Mouse (Mus musculus) hindbrain, embryonic 14.5 days (tissue): ENCODE results near the gene Ift80. TPM values are rescaled to one million over a fixed set of nuclear protein-coding genes. Genes with fewer than 3 reads are reported as not detected.
"Not testable (repeated sequence)": the region's sequence is repeated elsewhere in the genome, so short reads cannot be mapped to it uniquely, and the experiment has no call there.

Experiments
- ATAC-seq: fragments of 200-750 bp; cut with Nextera tagmentation; 2 replicates; pipeline ENCODE4 v1.8.0; 2017; ENCODE audit warnings: moderate number of reproducible peaks, mild to moderate bottlenecking, moderate TSS enrichment, moderate library complexity; ENCODE audit not compliant: low FRiP score
- DNase-seq: peaks from one replicate; pipeline ENCODE4 v3.0.0-alpha.2; 2015; ENCODE audit warnings: low spot score
- H3K27ac ChIP-seq: fragments of 300-500 bp; sonication (generic); 2 replicates; pipeline ENCODE4 v1.5.1; 2014; ENCODE audit warnings: mild to moderate bottlenecking, moderate library complexity
- H3K27me3 ChIP-seq: fragments of 300-500 bp; sonication (generic); 2 replicates; pipeline ENCODE4 v1.6.1; 2014; ENCODE audit warnings: mild to moderate bottlenecking, low read length, mixed read lengths; ENCODE audit not compliant: control insufficient read depth, insufficient read depth
- H3K36me3 ChIP-seq: fragments of 300-500 bp; sonication (generic); replicated peaks from 2 replicates; pipeline ENCODE4 v1.6.1; 2014; ENCODE audit not compliant: control insufficient read depth, insufficient read depth
- H3K4me1 ChIP-seq: fragments of 300-500 bp; sonication (generic); replicated peaks from 2 replicates; pipeline ENCODE4 v1.6.1; 2014; ENCODE audit warnings: antibody characterized with exemption, low read length, mixed read lengths; ENCODE audit not compliant: control insufficient read depth, insufficient read depth
- H3K4me2 ChIP-seq: fragments of 300-500 bp; sonication (generic); replicated peaks from 2 replicates; pipeline ENCODE4 v1.6.1; 2014; ENCODE audit warnings: mild to moderate bottlenecking, moderate library complexity
- H3K4me3 ChIP-seq: fragments of 300-500 bp; sonication (generic); replicated peaks from 2 replicates; pipeline ENCODE4 v1.5.1; 2014; ENCODE audit warnings: mild to moderate bottlenecking, low read length
- H3K9ac ChIP-seq: fragments of 300-500 bp; sonication (generic); 2 replicates; pipeline ENCODE4 v1.6.1; 2014
- H3K9me3 ChIP-seq: fragments of 300-500 bp; sonication (generic); 2 replicates; pipeline ENCODE4 v1.6.1; 2016; ENCODE audit warnings: low read length; ENCODE audit not compliant: control insufficient read depth
- WGBS: fragments of 180-500 bp; shearing (Covaris S2); extraction: QIAGEN DNeasy Blood & Tissue Kit; methylation state at CpG from one replicate; pipeline ENCODE4 v1.1.7; 2014; 5-methylcytosine and 5-hydroxymethylcytosine counted together
- polyA plus RNA-seq: library from polyadenylated mRNA; unstranded; fragments of >200 nt; fragmentation: Nextera tagmentation; extraction: Ambion mirVana; gene quantifications from 2 replicates; pipeline ENCODE4 v1.2.1, GENCODE M21; 2014

The Ift80 gene
- polyA plus RNA-seq, 1 experiment from 2014 or later = 8.7 TPM

DNA sequence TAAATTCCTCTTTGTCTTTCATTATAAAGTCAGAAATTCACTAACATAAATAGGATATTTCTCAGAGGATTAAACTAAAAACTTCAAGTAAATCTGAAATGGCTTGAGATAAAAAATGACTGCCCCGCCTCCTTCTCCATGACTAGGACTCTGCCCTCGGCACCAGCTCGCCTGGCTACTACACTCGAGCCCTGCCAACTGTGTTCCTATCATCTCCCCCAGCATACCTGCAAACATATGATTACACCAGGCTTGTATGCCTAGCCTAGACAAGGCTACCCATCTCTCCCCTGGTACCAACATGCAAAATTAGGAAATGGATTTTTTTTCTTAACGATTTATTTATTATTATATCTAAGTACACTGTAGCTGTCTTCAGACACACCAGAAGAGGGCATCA is 51.7 kb downstream of the Ift80 start:
- no peak for ATAC-seq
- H3K27ac ChIP-seq = no peak overlapping the region
- no peaks in the 10 kb centered on the region for H3K4me1 ChIP-seq
- H3K27me3 ChIP-seq = no peaks in the 10 kb centered on the region
- H3K36me3 ChIP-seq = no peaks in the 10 kb centered on the region; the same call in 1 of the 2 replicates
- DNase-seq = no peak
- H3K9me3 ChIP-seq = no peaks in the 10 kb centered on the region
- no peak overlapping the region for H3K9ac ChIP-seq
- no peak overlapping the region for H3K4me3 ChIP-seq
- no peak overlapping the region for H3K4me2 ChIP-seq
- WGBS = 93% methylated on average over 5 of the region's 5 CpGs

- H3K36me3 ChIP-seq, H3K27me3 ChIP-seq, H3K9me3 ChIP-seq, DNase-seq, ATAC-seq, H3K4me1 ChIP-seq, H3K9ac ChIP-seq, H3K4me3 ChIP-seq, H3K27ac ChIP-seq, H3K4me2 ChIP-seq: not testable (repeated sequence)
- WGBS = 91% methylated on average over 11 of the region's 11 CpGs
Observed at GRCm38 (mm10) chr3:68951971-68952370, 52.4 kb downstream of the Ift80 start.

- no peak overlapping the region for H3K9ac ChIP-seq
- no peak overlapping the region for H3K4me3 ChIP-seq
- H3K4me2 ChIP-seq = no peak overlapping the region
- H3K36me3 ChIP-seq = no peaks in the 10 kb centered on the region
- ATAC-seq (no peak), DNase-seq (no peak)
- H3K27ac ChIP-seq = no peak overlapping the region
- H3K4me1 ChIP-seq = no peaks in the 10 kb centered on the region
- WGBS = 58% methylated on average over 8 of the region's 8 CpGs
- H3K9me3 ChIP-seq = no peaks in the 10 kb centered on the region
- no peaks in the 10 kb centered on the region for H3K27me3 ChIP-seq
Observed at GRCm38 (mm10) chr3:68949381-68949780, 55.0 kb downstream of the Ift80 start.

GRCm38 (mm10) chr3:68948918-68949317 is 55.5 kb downstream of the Ift80 start:
- no peak overlapping the region for H3K4me3 ChIP-seq
- H3K9ac ChIP-seq = no peak overlapping the region
- H3K4me2 ChIP-seq = no peak overlapping the region
- peak; percentile 59; the same call in 1 of the 2 replicates for ATAC-seq
- H3K27me3 ChIP-seq = no peaks in the 10 kb centered on the region
- no peak overlapping the region for H3K27ac ChIP-seq
- no peaks in the 10 kb centered on the region for H3K36me3 ChIP-seq
- 41% methylated on average over 2 of the region's 2 CpGs for WGBS
- no peak for DNase-seq
- no peaks in the 10 kb centered on the region for H3K9me3 ChIP-seq
- H3K4me1 ChIP-seq = no peaks in the 10 kb centered on the region

GRCm38 (mm10) chr3:68941867-68942266 is 62.5 kb downstream of the Ift80 start:
- Histone ChIP-seq H3K4me3 (no peak overlapping the region), H3K9ac (no peak overlapping the region), H3K4me2 (no peak overlapping the region), H3K9me3 (no peaks in the 10 kb centered on the region), H3K4me1 (no peaks in the 10 kb centered on the region), H3K36me3 (no peaks in the 10 kb centered on the region), H3K27ac (no peak overlapping the region), H3K27me3 (no peaks in the 10 kb centered on the region)
- 92% methylated on average over 6 of the region's 6 CpGs for WGBS
- ATAC-seq (no peak), DNase-seq (no peak)

DNA sequence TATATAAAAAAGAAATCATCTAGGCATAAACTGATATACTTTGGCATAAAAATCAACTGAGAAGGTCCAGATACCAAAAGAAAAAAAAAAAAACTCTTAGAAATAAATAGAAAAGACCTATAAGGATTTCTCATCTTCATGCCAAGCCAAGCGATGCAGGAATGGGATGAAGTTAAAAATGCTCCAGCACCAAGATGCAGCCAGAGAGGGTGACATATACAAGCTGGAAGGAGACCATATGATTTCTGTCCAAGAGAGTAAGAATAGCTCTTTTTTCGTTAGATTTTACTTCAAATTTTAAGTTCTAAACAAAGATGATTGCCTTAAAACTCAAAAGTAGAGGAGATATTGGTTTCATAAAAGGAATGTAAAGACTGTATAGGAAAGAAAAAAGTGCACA is 64.1 kb downstream of the Ift80 start:
- 97% methylated on average over 2 of the region's 2 CpGs for WGBS
- DNase-seq = no peak

DNA sequence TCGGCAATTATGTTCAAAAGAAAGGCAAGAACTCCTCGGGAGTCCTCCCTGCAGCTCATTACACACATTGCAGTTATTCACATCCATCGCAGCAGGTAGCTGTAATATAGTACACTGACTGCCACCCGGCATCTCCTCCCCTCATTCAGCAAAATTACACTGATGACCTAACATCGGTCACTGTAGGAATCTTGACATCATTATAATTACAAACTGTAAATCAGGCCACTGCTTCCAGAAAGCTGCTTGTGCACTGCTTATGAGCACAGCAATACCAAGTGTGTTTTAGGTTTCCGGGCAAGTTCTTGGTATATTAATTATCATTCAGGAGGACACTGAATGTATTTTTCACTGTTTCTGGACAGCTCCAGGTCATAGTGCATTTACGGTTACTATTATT is 65.1 kb downstream of the Ift80 start:
- WGBS = 88% methylated on average over 7 of the region's 7 CpGs
- no peak overlapping the region for H3K4me3 ChIP-seq
- DNase-seq = no peak
- H3K4me1 ChIP-seq = no peaks in the 10 kb centered on the region
- no peak overlapping the region for H3K9ac ChIP-seq
- ATAC-seq = no peak
- no peak overlapping the region for H3K27ac ChIP-seq
- no peaks in the 10 kb centered on the region; the same call in 1 of the 2 replicates for H3K36me3 ChIP-seq
- no peak overlapping the region for H3K4me2 ChIP-seq
- no peaks in the 10 kb centered on the region for H3K27me3 ChIP-seq
- H3K9me3 ChIP-seq = no peaks in the 10 kb centered on the region

More for the DNA sequence above, 64.1 kb downstream of the Ift80 start:
- Histone ChIP-seq H3K9ac (no peak overlapping the region), H3K36me3 (no peaks in the 10 kb centered on the region; the same call in 1 of the 2 replicates), H3K4me2 (no peak overlapping the region), H3K4me1 (no peaks in the 10 kb centered on the region), H3K4me3 (no peak overlapping the region), H3K27ac (no peak overlapping the region), H3K27me3 (no peaks in the 10 kb centered on the region), H3K9me3 (no peaks in the 10 kb centered on the region)
- no peak for ATAC-seq

- ATAC-seq = no peak
- WGBS = 95% methylated on average over 3 of the region's 3 CpGs
- Histone ChIP-seq H3K9ac (no peak overlapping the region), H3K36me3 (peaks cover 5% of the 10 kb centered on the region; the same call in 1 of the 2 replicates), H3K4me2 (no peak overlapping the region), H3K4me1 (no peaks in the 10 kb centered on the region), H3K27me3 (no peaks in the 10 kb centered on the region), H3K27ac (no peak overlapping the region), H3K4me3 (no peak overlapping the region), H3K9me3 (no peaks in the 10 kb centered on the region)
- no peak for DNase-seq
Observed at GRCm38 (mm10) chr3:68936709-68937108, 67.7 kb downstream of the Ift80 start.

DNA sequence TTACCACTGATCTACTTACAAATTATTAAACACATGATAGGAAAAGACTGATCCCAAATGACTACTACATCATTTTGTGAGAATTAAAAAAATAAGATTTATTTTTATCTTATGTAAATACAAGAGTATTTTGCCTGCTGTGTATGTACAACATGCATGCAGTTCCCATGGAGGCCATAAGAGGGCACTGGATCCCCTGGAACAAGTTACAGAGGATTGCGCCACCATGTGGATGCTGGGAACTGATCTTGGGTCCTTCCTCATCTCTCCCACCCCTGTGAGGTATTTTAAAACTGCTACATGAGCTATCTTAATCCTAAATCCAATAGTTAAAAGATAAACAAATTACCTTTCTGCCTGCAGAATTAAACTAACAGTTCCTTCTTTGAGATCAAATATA is 68.9 kb downstream of the Ift80 start:
- H3K36me3 ChIP-seq = peaks cover 5% of the 10 kb centered on the region; the same call in 1 of the 2 replicates
- no peak overlapping the region for H3K9ac ChIP-seq
- ATAC-seq (no peak), DNase-seq (no peak)
- no peak overlapping the region for H3K27ac ChIP-seq
- no peaks in the 10 kb centered on the region for H3K9me3 ChIP-seq
- no peak overlapping the region for H3K4me2 ChIP-seq
- H3K4me1 ChIP-seq = no peaks in the 10 kb centered on the region
- 94% methylated on average over 1 of the region's 1 CpGs for WGBS
- H3K4me3 ChIP-seq = no peak overlapping the region
- H3K27me3 ChIP-seq = no peaks in the 10 kb centered on the region

DNA sequence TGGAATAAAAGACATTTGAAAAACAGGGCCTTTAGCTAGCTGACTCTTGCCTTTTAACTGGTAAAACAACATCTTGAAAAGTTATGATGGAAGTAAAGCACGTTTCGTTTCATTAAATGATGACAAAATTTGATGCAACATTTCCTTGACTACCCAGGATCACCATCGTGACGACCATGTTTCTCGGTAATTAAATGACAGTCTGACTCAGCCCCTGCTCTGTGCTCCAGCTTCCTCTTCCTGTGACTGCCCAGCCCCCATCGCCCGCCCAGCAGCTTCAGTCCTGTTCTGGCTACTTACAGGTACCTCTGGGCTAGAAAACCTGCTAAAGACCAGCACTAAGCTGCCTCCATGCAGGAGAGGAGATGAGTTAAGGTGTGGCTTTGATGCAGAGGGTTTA is 70.1 kb downstream of the Ift80 start:
- Histone ChIP-seq H3K4me1 (no peaks in the 10 kb centered on the region), H3K4me2 (no peak overlapping the region), H3K27me3 (no peaks in the 10 kb centered on the region), H3K27ac (no peak overlapping the region), H3K9ac (no peak overlapping the region), H3K4me3 (no peak overlapping the region), H3K9me3 (no peaks in the 10 kb centered on the region), H3K36me3 (peaks cover 5% of the 10 kb centered on the region; the same call in 1 of the 2 replicates)
- WGBS = 96% methylated on average over 7 of the region's 7 CpGs
- no peak for ATAC-seq
- DNase-seq = no peak
